Mouse (Mus musculus): ENCODE data around the gene Lypd5.
"Not testable (repeated sequence)": the region's sequence is repeated elsewhere in the genome, so short reads cannot be mapped to it uniquely, and the experiment has no call there.

The Lypd5 gene

DNA sequence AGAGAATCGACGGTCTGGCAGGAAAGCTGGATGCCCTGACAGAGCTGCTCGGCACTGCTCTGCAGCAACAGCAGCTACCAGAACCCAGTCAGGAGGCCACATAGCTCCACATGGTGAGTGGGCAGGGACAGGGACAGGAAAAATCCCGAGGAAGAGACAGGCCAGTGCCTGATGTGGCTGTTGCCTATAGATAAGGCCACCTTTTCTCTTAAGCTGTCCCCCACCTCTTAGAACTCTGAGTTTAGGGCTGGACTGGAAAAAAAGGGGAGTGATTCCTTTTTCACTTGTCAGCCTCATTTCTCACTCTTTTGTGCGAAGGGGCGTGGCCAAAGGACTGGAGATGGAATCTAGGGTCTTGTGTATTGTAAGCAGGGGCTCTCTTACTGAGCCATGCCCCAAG lies 35.1 kb downstream of the Lypd5 start:
- DNase-seq, result peak; percentile 75

DNA sequence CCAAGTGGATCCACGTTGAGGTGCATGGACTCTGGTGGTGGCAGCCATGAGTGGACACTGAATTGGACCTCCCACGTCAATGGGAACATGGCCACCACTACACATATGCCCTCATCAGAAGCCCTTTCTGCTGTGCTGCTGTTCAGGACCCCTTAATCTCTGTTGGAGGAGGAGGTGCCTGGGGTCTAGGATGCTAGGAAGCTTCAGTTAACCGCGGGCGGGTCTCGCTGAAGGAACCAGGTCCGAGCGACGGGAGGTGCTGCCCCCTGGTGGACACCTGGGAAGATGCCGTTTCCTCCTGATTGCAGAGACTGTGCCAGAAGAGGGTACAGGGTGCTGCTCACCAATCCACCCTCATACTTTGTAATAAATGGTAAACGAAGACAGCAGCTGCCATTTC lies 35.8 kb downstream of the Lypd5 start:
- DNase-seq, result peak; percentile 82

DNA sequence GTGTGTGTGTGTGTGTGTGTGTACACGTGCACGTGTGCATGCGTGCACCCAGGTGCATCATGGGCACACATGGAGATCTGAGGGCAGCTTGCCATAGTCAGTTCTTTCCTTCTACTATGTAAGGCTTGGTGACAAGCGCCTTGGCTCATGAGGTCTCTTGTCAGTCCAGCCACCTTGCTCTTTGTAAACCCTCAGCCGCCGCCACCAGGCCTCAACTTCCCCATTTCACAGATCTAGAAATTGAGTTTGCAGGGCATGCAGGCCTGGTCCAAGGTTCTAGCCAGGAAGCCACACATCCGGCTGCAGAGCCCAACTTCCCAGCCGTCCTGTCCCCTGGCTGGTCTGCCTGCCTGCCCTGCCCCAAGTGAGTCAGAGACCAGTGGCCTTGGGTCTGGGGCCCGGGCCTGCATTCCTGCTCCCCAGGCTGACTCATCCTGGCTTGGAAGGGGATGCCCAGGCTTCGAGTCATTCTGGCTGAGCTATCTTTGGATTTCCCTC lies 38.1 kb downstream of the Lypd5 start:
- DNase-seq, result peak; percentile 47

DNA sequence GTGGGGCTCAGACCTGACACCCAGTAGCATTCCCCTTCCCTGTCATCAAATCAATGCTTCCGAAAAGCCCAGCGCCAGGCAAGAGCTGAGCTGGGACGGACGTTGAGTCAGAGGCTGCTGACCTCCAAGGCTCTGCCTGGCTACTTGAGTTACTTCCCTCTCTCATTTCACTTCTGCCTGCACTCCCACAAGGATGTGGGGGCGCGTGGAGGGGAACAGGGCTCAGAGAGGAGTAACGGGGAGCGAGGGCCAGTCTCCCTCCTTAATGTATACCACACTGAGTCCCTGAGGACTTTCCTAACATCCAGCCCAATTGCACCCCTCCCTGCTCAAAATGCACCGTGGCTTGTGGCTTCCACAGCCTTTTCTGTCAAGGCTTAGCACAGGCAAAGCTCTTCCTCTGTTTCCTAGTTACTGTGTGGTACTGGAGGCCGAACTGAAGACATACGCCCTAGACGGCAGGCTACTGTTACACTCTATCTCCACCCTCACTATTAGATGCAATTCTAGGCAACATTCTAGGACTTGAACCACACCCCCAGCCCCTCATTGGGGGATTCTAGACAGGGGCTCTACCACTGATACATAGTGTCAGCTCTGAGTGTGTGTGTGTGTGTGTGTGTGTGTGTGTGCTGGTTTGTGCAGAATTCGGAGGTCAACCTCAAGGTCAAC lies 40.7 kb downstream of the Lypd5 start:
- DNase-seq, result no peak

DNA sequence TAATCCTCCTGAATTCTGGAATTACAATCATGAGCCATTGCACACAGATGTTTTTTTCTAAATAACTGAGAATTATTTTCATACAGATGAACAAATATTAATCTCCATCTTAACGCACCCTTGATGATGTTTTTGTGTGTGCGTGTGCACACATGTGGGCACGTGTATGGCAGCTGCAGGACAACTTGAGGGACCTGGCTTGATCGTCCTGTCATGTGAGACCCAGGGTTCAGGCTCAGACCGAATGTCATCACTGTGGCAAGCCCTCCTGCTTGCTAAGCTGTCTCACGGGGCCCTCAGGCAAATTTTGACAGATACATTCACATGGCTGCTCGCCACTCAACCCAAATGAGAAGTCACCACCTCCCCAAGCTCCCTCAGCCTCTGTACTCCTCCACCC lies 41.5 kb downstream of the Lypd5 start:
- DNase-seq, result no peak

DNA sequence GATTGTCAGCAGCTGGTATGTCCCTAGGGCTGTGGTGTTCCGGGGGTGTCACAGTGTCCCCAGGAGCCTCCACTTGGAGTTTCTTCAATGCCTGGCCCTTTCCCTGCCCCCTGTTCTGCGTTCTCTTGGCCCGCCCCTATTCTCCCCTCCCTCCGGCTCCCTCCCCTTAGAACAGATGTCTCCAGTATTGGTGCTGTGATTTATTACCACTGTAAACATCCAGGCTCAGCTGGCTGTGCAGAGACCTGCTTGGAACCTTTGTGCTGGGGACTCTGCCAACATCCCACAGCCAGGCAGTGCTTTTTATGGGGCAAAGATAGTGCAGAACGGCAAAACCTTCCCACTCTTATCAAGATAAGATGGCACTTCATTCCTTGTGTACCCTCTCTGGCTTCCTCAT lies 42.1 kb downstream of the Lypd5 start:
- no peak for DNase-seq

DNA sequence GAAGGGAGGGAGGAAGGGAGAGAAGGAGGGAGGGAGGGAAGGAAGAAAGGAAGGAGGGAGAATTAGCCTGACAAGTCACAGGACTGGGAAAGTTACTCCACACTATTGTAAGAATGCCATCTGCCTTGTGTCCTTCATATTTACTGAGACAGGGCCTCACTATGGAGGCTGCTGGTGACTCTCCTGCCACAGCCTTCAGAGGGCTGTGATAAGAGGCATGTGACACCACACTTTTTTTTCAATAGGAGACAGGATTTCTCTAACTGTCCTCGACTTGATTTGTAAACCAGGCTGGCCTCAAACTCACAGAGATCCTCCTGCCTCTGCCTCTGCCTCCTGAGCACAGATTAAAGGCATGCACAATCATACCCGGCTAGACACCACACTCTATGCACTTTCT lies 42.7 kb downstream of the Lypd5 start:
- DNase-seq, result no peak

DNA sequence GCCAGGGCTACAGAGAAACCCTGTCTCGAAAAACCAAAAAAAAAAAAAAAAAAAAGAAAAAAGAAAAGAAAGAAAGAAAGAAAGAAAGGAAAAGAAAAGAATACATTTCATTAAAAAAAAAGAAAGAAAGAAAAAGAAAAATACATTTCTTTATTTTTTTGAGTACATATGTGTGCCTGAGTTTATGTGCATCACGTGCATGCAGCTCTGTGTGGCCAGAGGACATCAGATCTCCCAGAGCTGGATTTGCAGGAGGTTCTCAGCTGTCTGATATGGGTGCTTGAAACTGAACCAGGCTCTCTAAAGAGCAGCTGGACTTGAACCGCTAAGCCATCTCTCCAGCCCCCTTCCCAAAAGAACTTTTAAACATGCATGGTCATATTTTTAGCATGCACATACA lies 45.1 kb downstream of the Lypd5 start:
- no peak for DNase-seq

DNA sequence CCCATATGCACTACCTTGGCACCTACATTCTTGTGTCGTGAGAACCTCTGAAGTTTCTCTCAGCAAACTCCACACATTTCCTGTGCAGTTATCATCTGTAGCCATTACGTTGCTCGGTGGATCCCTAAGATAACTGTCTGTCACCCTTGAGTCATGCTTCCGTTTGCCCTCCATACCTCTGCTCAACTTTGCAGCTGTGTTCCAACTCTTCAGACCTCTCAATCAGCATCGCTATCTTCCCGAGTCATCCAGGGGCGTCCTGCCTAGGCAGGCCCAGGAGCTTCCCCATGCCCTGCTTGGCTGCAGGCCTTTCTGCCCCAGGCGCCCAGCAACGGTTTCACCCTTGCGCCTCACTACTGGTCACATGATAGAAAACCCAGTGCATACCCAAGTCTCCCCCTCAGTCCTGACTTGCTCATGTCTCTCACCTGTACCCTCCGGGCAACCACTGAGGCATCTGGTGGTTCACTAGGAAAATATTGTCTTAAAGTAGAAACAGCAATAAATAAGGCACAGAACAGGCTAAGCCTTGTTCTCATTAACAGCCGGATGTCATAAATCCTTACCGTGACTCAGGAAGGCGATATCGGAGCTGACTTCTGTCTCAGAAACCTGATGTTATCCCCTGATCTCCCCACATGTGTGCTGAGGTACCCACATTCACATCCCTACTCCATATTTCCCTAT lies 45.6 kb downstream of the Lypd5 start:
- DNase-seq, result peak; percentile 65

DNA sequence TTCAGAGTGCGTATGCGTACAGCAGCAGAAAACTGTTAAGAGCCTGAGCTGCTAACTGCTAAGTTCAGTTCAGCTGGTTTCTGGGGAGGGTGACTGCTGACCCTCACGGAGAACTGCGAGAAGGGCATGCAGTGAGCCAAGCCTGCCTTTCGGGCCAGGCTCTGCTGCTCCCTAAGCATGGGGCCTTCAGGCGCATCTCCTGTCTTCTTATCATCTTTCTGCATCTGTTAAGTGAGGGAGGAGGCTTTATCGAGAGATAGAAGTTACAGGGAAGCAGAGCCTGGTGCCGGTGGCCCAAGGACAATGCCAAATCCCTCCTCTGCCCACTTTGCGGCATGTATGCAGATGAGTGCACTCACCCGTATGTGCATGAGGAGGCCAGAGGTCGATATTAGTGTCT lies 47.8 kb downstream of the Lypd5 start:
- DNase-seq, result peak; percentile 76

DNA sequence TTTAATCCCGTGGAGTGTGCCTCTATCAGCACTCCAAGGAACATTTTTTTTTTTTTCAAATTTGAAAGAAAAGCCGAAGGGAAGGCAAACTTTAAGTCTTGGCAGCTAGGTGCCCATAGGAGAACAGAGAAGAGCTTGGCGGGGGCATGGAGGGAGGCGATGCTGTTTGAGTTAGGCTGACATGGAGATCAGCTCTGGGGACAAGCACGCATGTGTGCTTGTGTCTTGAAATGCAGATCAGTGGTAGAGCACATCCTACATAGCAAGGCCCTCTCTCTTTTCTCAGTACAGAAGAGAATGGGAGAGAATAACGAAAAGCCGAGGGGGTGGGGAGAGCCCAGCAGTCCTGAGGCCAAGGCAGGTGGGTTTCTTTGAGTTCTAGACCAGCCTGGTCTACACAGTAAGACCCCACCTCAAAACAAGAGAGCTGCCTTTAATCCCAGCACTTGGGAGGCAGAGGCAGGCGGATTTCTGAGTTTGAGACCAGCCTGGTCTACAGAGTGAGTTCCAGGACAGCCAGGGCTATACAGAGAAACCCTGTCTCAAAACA lies 49.4 kb downstream of the Lypd5 start:
- no peak for DNase-seq

DNA sequence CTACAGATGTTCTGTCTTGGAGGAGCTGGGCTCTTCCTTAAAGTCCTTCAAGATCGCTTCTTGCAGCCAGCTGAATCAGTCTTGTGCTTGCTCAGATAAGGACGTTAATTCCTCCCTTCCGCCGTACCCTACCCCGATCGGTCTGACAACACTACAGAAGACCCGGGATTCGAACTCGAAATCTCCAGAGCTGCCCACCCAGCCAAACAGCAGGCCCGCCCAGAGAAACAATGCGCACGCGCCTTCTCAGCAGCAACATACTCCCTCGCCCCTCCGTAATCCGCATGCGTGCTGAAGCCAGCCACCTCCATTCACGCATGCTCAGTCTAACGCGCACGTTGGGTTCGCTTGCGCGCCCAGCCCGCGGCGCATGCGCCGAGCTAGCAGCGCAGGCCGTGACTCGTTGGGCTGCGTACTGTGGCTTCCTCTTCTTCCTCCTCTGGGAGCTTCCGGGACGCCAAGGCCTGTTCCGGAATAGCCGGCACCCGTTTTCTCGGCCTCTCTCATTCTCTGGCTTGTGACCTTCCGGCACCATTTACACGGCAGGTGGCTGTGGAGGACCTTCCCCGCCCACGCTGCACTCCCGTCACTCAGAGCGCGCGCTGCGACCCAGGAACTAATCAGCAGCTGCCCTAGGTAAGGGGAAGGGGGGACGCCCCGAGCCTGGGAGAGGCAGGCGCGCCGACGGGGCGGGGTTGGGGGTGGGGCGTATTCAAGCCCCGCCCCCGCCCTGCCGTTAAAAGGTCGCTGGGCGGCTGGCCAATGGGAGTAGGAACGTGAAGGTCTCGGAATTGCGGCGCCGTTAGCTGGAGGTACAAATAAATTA lies 50.5 kb downstream of the Lypd5 start, which contains the start of gene Smg9:
TSS of gene Smg9 (plus strand) at position 364 of the 826 bp plus-strand sequence.
- peak; percentile 98 for DNase-seq

DNA sequence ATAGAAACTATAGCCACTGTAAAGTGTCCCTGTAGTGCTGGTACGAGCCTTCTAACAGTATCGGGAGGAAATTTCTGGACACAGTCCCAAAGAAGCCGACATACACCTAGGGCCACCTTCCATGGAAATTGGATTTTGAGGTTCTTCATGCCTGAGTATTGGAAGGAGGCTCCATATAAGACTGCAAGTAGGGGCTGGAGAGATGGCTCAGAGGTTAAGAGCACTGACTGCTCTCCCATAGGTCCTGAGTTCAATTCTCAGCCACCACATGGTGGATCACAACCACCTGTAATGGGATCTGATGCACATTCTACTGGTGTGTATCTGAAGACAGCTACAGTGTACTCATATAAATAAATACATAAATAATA lies 51.1 kb downstream of the Lypd5 start:
- DNase-seq, result no peak

DNA sequence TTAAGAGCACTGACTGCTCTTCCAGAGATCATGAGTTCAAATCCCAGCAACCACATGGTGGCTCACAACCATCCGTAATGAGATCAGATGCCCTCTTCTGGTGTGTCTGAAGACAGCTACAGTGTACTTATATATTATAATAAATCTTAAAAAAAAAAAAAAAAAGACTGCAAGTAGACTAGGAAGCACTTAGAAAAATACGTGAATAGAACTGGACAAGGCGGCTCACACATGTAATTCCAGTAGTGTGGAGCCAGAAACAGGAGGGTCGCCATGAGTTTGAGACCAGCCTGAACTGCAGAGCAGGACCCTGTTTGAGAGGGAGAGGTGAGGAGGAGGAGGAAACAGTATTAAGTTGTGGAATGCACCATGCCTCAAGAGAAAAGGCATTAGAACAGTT lies 51.5 kb downstream of the Lypd5 start:
- not testable (repeated sequence) for DNase-seq

DNA sequence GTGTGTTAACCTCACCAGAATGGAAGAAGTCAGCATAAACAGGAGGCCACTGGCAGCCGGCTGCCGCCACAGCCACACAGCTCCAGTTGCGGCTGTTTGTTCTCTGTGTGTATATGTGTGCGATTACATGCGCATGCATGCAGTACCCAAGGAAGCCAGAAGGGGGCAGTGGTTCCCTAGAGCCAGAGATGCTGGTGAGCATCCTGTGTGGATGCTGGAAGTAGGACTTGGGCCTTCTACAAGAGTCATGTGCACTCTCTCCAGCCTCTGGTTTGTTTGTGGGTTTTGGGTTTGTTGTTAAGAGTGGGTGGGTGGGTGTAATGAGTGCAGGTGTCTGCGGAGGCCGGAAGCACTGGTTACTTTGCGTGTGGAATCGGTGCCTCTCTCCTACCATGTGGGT lies 53.9 kb downstream of the Lypd5 start:
- no peak for DNase-seq

All from liver (tissue).